Mouse (Mus musculus): Measurements from ENCODE around the gene Gm11549.

Gm11549 gene

DNA sequence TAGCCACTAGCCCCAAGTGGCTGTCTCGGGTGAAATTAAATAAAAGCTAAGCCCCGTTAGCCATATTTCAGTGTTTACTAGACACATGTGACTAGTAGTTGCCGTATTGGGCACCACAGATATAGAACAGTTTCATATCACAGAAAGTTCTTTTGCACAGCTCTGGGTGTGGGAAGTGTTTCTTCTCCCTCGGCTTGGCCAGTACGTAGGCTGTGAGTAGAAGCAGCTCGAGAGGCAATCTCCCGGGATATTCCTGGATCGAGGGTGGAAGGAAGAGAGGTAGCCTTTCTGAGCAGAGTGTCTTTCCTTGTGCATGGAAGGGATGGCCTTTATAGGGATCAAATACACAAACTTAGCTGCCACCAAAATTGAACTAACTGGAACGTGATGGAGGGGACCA is 5.4 kb downstream of the Gm11549 start:
- DNase-seq (ENCODE audit: low spot score in 2 of 2), result peak; percentile 67 to 75

DNA sequence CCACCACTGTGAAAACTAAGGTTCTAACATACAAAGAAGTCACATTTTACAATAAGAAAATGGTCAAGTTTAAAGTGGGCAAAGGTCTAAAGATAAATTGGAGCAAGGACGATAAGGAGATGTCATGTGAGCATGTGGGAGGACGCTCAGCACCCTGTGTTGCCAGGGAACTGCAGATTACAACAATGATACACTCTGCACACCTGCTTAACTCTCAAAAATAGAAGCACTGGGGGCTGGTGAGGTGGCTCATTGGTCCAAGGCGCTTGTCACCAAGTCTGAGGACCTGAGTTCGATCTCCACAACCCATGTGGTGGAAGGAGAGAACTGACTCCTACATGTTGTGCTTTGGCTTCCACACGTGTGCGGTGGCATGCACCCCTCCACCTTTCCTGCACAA is 10.1 kb downstream of the Gm11549 start:
- no peak for DNase-seq (ENCODE audit: low spot score in 2 of 2)

DNA sequence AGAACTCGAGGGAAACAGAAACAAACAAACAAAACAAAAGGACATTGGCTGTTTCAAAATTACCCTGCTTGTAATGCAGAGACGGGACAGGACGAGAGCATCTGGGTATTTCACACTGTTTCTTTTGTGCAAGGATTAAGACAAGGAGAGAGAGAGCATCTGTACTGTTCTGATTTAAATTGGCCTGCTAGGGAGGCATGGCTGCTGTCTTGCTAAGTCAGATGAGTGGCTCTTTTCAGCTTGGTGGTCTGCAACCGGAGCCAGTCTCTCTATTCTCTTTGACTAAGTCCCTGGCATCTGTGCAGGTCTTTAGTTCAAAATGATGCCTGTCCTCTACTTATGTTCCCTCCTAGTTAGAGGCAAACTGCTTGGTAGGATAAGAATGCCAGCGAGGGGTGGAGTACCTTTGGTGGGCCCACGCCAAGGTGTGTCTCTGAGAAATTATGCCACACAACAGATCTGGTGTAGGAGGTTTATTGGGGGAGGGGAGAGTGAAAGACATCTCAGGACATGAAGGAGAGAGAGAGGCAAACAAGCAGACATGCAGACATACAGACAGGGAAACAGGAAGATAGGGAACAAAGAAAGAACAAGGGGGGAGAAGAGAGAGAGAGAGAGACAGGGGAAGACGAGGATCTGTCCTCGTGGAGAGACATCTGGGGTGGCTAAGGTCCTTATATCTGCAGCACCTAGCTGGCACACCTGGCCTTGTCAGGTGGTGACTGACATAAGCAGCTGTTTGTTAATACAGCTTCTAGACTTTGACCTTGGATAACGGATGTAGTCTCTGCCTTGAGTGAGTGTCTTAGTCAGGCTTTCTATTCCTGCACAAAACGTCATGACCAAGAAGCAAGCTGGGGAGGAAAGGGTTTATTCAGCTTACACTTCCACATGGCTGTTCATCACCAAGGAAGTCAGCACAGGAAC is 15.5 kb downstream of the Gm11549 start:
- DNase-seq (ENCODE audit: low spot score in 2 of 2), result no peak

DNA sequence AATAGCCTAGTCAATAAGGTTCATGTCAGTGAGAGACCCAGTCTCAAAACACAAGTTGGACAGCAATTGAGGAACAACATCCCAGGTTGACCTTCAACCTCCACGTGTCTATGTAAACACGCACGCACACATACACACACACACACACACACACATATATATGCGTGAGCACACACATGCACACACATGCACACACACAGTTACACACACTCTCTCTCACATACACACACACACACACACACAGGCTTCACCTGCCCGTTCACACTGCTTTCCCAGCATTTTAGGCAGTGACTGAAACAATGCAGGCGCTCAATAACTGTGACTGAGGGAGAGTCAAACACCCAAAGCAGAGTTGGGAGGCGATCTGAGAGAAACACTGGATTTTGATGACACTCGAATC is 16.3 kb downstream of the Gm11549 start:
- DNase-seq (ENCODE audit: low spot score in 2 of 2), result no peak

DNA sequence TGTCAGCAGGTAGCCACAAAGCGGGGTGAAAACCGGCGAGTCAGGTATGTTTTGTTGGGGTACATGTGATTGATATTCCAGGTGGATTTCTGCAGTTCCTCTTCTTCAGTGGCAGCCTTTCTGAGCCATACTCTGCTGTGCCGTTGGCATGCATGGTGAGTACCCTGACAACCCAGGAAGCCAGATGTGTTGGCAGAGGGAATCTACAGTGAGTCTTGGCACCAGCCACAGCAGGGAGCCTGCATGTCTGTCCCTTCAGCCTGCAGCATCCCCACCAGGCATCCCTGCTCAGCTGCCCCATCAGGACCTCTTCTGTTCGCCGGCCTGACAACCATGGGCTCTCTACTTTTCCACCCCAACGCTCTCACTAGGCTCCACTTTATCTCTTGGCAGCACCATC is 20.1 kb downstream of the Gm11549 start:
- DNase-seq (ENCODE audit: low spot score in 2 of 2), result no peak

DNA sequence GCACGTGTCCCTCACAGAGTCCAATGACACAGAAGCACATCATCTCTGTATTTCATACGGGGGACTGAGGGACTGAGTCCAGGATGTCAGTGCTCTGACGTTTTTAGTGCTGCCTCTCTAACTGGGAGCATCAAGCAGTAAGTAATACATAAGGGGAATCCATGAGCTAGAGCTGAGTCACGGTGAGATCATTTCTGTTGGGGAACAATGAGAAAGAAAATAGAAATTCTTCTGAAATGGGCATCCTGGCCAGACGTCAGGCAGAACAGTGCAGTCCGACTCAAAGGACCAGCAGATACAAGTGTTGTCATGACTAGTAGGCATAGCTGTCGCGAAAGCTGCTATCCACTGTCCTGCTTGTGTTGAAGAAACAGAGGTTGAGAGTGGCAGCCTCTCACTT is 20.6 kb downstream of the Gm11549 start:
- DNase-seq (ENCODE audit: low spot score in 2 of 2), result no peak

DNA sequence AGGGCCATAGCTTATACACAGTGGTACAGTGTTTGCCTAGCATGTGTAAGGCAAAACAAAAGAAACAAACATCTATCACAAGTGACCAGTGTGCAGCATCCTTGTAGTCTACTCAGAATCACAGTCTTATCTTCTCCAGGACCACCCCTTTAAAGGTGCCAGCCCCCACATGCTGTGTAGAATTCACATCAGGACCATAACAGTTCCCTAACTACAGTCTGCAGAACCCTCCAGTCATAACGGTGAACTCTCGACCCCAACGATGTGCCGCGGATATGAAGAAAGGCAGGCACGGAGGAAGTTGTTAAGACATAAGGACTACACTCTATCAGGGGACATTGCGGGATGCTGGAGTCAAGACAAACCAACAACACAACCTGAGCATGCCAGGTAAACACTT is 22.2 kb downstream of the Gm11549 start:
- DNase-seq (ENCODE audit: low spot score in 2 of 2), result no peak

DNA sequence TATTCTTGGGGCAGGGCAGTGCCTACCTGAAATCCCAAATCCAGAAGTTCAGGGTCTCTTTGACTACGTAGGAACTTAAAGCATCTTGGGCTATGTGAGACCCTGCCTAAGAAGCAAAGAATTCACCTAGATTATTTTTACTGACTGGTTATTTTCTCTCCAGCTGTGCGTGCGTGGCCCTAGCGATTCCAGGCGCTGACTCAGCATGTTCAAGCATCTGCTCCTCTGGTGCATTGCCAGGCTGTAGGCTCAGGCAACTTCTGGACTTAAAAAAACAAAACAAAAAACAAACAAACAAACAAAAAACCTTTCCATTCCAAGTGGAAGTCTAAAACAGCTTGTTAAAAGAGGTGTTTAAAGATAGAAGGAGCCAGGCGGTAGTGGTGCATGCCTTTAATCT is 23.4 kb downstream of the Gm11549 start:
- no peak for DNase-seq (ENCODE audit: low spot score in 2 of 2)

DNA sequence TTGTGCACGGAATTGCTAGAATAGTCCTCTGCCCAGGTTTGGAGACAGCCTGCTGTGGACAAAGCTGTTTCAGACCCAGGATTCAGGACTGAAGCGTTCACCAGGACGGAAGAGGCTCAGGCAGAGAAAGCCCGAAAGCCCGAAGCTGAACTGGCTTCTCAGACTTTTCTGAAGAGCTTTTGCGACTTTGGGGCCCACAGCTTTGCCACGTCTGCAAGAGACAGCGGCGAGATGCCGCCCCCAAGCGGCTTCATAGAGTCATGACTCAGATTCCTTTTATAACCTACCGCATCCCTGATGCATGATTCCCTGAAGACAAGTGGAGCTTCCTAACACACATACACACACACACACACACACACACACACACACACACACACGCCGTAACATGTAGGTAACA is 24.9 kb downstream of the Gm11549 start:
- peak in 1 of 2 experiments; percentile 66 for DNase-seq (ENCODE audit: low spot score in 2 of 2)

DNA sequence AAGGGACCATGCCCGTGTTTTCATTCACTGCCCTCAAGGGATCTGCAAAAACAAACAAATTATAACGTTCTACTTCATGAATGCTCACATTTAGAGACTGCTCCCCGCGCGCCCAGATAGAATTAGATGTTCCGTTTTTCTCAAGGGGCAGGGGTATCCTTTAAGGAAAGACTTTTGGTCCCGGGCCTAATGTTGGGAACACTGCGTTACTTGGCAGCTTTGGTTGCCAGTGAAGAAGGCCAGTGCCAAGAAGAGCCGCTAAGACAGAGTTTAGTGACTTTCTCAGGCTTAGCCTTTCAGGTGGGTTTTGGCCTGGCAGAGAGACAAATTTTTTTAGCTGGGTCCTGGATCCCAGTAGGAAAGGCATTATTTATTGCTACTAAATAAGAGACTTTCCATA is 25.3 kb downstream of the Gm11549 start:
- no peak for DNase-seq (ENCODE audit: low spot score in 2 of 2)

DNA sequence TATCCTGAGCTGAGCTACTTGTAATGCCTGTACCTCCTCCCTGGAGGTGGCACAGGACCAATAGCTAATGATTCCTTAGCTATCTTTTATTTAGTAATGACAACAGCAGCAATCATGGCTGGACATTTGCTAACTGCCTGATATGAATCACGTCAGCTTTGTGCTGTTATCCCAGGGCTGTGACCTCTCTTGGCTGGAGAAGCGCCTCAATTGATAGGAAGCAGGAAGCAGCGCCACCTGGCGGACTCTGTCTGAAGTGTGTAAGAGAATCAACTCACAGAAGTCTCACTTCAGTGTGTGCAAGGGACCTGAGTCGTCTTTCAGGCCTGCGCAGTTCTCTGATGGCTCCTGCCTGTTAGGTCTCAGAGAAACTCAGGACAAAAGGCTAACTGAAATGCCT is 26.2 kb downstream of the Gm11549 start:
- DNase-seq (ENCODE audit: low spot score in 2 of 2), result peak in 1 of 2 experiments; percentile 91

DNA sequence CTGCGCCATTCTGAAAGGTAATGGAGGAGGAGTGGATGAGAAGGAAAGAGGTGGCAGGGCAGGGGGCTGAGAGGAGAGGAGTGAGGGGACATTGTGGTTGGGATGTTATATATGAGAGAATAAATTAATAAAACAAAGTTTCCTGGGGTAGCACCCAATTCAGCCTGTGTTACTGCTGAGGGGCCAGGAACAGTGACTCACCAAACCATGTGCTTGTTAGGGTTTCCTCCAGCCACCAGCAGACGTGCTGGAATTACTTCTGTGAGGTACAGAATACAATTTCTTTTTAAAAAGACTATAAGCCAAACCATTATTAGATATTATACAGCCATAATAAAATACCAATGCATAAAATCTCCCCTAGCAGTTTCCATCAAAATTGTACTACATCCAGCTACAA is 27.0 kb downstream of the Gm11549 start:
- DNase-seq (ENCODE audit: low spot score in 2 of 2), result no peak

DNA sequence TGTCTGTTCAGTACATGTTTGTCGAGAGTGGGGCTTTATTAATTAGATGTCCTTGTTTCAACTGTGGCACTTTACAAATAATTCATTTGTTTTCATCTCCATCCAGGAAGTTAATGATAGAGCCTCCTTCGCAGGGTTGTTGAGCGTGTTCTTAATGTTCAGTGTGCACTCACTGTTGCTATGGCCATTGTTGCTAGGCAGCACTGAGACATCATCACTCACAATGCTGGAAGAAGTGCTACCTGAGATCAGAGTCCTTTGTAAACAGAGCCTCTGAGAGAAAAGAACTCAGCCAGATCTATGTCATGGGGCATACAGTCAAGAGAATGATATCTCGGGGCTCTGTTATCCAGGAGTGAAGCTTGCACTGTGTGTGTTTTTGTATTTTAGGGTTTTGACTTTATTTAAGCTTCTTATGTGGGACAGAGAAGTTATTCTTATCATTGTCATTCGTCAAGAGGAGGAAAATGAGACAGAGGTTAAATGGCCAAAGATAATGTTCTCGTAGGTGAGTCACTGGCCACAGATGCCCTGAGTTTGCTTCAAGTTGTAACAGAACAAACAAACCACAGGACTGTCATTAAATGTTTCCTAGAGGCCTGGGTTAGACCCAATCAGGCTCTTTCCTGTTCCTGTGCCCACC is 27.9 kb downstream of the Gm11549 start:
- no peak for DNase-seq (ENCODE audit: low spot score in 2 of 2)

DNA sequence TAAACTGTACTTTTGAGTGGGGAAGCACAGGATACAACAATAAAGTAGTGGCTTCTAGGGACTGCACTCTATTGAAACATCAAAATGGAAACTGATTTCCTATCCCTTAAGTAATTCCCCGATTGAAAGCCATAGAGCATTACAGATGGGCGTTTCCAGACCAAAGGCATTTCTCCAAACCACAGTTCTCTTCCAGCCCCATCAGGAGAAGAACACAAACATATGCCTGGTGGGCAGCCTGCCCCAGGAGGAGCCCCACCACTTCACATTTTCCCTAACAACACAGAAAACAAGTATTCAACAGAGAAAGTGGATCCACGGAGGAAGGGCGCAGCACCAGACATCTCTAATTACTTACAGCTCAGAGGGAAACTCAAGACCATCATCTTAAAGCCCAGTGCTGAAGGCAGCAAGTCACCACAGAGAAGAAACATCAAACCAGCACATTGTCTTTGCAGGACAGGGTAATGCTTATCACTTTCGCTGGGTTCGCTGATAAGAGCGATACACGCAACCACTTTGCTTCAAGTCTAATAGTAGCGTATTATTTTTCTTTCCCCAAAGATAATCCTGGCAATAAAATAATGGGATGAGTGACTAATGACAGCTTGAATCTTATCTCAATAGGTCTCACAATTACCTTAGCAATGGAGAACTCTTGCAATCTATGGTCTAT is 28.8 kb downstream of the Gm11549 start:
- DNase-seq (ENCODE audit: low spot score in 2 of 2), result no peak

DNA sequence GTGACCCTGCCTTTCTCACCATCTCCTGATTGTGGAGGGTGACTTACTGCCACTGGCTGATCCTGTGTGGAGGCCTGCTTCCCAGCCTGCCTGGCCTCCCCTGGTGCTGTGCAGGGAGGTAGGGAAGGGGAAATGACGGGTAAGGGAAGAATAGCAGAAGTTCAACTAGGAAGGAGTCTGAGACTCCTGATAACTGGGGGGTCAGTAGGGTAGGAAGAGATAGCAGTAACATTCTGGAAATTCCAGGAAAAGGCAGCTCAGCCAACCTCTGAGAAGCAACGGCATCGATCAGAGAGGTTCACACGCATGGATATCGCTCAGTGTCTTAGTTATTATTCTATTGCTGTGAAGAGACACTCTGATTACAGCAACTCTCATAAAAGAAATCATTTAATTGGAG is 30.1 kb downstream of the Gm11549 start:
- DNase-seq (ENCODE audit: low spot score in 2 of 2), result no peak

DNA sequence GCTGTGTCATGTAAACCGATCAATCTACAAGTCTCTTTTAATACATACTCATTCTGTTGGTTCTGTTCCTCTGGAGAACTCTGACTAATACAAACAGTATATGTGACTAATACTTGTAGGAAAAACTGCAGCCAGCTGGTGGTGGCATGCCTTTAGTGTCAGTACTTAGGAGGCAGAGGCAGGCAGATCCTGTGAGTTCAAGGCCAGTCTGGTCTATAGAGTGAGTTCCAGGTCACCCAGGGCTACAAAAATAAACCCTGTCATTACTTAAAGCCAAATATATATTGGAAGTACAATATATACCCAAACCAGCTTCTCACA is 32.1 kb downstream of the Gm11549 start:
- no peak for DNase-seq (ENCODE audit: low spot score in 2 of 2)

DNA sequence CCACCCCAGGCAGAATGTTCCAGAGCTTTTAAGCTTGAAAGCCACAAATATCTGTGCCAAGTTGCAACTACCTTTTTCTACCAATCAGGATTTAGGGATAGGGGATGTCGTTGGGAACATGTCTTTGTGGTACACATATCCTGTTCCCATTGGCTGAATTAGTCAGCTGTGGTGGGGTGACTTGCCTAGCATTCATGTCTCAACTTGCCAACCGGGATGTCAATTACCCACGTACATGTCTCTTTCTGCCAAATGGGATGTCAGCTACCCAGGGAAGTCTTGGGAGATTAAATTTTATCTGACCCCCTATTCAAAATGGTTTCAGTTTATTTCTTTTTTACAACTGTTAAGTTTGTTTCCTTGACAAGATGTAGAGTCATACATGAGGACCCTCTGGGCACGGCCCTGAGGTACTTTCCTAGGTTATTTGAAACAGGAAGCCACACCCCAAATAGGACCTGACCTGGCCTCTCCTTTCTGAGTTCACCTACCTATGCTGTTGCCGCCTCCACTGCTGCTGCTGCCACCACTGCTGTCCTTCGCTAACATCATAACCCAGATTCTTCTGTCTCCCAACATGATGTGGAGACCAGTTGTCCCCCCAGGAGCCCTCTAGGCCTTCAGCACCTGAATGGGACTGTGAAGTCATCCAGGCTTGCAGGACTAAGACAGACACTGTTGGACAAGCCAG is 32.6 kb downstream of the Gm11549 start:
- no peak for DNase-seq (ENCODE audit: low spot score in 2 of 2)

DNA sequence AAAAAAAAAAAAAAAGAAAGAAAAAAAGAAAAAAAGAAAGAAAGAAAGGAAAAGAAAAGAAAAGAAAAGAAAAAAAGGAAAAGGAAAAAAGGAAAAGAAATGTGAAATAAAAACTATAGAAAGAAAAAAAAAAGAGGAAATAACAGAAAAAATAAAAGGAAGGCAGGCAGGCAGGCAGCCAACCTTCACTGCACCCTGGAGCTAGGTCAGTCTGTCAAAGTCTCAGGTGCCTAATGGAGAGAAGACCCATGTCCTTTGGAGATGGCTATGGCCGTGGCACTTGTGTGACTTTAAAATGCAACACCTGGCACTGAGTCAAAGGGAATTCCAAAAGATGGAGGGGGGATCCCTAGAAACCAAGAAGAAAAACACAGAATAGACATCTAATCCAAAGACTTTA is 33.2 kb downstream of the Gm11549 start:
- no peak for DNase-seq (ENCODE audit: low spot score in 2 of 2)

DNA sequence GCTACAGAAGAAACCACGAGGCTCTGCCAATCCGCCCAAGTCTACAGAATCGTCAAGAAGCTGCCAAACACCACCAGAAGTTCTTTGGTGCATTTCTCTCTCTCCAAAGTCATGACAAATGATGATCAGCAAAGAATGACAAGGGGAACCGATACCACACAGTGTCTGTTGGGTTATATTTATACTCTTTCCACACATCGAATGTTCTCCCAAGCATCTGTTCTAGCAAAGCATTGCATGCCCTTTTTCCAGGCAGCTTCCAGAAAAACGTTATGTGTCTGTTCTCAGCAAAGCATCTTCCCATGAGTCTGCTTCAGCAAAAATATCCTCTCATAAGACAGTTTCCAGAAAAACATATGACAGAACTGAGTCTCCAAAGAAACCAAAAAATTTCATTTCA is 34.7 kb downstream of the Gm11549 start:
- DNase-seq (ENCODE audit: low spot score in 2 of 2), result no peak

DNA sequence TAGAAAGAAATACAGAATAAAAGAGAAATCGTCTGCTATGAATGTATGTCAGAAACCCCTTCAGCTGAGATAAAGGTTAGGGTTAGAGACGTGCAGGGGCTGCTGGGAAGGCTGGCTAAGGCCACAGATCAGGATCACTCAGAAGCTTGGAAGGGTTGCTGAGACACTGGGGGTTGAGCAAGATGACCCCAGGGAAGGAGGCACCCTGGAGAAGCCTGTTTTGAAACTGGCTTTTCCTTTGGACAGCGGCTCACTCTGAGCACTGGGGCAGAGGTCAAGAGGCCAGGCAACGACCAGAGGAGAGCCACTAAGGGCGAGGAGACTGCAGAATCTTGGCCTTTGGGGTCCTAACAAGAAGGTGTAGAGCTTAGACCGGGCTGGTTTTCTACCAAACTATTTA is 35.4 kb downstream of the Gm11549 start:
- DNase-seq (ENCODE audit: low spot score in 2 of 2), result no peak

DNA sequence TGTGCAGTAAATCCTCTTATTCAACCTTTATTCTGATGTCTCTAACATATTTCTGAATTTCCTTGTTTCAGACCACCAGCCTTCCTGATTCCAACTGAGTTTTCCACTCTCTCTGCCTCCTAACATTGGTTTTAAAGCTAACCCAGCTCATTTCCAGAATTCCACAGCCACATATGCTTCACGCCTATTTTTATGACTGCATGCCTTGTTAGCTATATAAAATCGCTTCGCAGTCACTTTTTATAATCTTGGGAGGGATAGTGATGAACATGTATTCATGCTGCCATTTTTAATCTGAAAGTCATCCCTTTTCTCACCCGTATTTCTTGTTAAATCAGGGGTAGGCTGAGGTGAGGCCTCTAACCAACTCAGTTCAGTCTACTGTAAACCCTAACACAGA is 37.3 kb downstream of the Gm11549 start:
- no peak for DNase-seq (ENCODE audit: low spot score in 2 of 2)

DNA sequence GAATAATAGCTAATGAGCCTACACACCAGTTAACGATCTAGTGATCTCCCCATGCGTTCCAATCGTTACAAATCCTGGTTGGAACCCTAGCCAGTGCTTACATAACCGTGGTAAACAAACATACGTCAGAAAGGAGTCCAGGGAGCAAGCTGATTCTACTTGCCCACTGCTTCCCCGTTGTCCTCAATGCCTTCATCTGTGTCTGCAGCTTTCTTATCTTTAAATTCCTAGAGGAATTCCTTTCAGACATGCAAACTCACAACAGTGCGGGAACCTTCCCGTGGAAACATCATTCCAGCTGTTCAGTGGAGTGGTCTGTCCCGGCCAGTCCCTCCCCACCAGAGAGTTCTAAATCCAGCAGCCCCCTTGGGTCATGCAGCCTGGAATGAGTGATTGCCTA is 38.7 kb downstream of the Gm11549 start:
- no peak for DNase-seq (ENCODE audit: low spot score in 2 of 2)
